Mouse (Mus musculus) ovary, postnatal 10 days (tissue): ENCODE data around the gene Ankib1.
"Not testable (repeated sequence)": the region's sequence is repeated elsewhere in the genome, so short reads cannot be mapped to it uniquely, and the experiment has no call there.

Source experiments
- DNase-seq: peaks from one replicate; pipeline ENCODE4 v3.0.0; 2022; ENCODE audit warnings: low spot score

The Ankib1 gene

DNA sequence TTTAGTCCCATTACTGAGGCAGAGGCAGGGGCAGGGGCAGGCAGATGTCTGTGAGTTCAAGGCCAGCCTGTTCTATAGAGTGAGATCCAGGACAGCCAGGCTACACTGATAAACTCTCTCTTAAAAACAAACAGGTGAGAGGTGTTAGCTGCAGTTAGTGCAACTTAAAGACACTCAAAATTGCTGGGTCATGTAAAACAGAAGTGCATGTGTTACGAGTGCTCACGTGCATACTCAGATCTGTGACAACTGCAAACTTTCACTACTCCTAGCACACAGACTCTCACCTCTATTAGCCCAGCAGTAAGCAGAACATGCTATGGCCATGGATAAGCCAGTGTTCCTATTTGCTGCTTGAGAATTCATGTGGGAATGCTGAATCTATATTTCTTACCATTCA is 79.3 kb downstream of the Ankib1 start:
- no peak for DNase-seq

DNA sequence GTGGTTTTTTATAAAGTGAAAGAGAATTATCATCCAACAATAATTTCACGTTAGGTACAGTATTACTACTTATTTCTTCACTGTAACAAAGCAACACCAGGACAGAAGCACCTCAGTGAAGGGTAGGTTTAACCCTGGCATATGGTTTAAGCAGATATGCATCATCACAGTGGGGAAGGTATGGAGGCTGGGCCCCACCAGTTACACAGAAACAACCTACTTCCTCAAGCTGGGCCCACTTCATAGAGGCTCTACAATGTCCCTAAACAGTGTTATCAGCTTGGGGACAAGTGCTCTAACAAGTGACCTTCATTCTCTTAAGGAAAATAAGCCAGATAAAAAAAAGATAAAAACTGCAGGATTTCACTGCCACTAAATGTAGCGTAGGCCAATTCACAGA is 79.9 kb downstream of the Ankib1 start:
- no peak for DNase-seq

DNA sequence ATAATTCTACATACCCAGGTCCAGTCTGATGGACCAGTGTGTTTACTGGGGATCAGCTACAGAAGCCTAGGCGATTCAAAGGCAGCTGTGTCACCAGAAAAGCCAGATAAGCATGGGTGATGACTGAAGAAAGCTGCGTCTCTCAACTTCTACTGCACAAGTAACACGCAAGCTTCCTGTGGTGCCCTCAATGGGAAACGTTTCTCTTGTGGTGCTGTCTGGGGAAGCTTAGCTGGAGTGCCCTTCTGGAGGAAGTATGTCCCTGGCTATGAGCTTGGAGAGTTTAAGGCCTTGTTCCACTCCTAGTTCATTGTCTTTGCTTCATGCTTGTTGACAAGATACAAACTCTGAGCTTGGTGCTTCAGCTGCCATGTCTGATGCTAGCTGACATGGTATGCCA is 83.4 kb downstream of the Ankib1 start:
- DNase-seq = no peak

DNA sequence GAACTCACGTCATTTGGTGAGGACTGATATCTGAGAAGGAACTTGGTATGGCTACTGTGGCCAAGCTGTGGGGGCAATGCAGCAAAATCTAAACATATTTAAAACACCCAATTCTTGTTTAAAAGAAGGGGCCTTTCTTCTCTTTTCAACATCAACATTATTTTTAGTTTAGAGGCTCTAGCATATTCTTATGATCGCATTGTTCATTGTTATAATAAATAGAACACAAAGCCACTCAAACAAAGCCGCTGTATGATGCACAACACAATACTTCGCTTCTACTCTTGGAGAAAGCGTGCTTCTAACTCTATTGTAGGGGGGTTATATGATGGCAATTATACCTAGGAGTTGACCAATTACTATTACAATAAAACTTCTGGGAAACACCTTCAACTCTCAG is 86.9 kb downstream of the Ankib1 start:
- DNase-seq = no peak

DNA sequence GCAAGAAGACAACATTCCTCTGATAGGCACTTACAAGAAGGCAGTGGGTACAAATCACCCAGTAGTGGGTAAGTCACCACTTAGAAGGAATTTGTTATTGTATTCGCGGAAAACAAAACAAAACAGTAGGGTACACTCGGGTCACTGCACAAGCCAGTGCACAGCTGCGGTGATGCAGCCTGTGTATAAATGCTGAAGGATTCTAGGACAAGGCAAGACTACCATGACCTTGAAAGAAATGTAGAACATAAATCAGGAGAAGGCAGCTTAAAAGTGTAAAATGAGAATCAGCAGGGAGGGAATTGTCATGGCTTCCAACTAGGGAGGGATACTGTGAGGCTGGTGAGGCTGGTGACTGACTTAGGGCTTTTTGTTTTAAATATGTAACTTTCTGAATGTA is 100.5 kb downstream of the Ankib1 start:
- no peak for DNase-seq

DNA sequence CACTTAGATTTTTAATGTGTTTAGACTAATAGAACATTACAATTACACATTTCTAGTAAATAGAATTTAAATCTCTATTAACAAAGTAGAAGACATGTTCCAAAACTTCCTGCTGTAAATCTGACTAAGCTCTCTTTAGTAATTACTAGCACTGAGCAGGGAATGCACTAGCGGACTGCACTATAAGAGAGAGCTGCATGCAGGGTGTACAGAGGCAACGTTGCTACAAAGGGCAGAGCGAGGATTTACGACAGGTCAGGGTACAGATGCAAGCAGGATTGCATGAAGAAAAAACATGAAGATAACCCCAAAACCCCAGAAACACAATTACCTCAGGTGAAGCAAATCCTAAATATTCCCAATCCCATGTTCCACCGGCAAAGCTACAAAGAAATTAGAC is 102.7 kb downstream of the Ankib1 start:
- DNase-seq = no peak

DNA sequence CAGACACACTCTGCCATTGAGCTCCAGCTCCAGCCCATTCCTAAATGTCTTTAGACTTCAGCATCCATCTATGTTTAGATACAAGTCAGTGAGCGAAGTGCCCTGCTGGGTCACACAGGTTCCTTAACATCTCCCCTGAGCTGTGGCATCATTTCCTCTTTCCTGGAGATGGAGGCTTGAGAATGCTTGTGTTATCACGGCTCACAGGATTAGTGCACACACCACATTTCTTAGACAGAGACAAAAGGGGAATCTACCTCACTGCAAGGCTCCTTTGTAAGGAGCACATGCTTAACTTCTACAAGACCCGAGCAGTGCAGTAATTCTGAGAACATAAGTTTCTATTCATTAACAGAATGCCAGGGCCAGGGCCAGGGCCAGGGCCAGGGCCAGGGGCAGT is 106.7 kb downstream of the Ankib1 start:
- no peak for DNase-seq

DNA sequence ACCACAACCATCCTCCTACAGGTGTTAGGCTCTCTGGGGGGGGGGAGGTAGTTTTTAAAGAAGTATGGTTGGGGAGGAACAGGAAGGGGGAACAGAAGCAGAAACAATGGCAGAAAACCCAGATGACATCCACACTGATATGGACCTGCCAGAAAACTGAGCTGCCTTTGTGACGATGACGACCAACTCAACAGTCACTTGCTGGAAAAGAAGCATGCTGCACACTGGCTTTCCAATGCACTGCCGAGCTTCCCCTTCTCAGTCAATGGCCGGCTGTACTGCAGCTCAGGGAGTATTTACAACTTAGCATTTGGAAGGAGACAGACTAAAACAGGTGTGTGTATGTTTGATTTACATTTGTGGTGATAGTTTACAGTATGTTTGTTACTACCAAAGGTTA is 107.5 kb downstream of the Ankib1 start:
- no peak for DNase-seq

DNA sequence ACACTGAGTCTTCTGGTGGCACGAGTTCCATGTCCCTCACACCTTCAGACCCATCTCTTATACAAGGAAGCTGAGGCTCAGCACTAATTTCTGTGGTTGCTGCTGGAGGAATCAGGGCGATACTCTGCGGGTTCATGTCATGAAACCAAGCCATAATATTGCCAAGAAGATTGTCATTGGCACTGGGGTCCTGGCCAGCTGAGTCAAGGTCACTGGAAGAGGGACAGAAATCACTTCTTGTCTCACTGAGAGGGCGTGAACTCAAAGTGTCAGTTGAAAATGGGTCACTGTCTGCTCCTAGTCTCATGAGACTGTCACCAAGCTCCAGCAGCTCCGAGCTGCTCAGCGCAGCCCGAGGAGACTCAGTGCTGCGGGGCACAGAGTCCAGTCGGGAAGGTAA is 109.8 kb downstream of the Ankib1 start:
- no peak for DNase-seq

DNA sequence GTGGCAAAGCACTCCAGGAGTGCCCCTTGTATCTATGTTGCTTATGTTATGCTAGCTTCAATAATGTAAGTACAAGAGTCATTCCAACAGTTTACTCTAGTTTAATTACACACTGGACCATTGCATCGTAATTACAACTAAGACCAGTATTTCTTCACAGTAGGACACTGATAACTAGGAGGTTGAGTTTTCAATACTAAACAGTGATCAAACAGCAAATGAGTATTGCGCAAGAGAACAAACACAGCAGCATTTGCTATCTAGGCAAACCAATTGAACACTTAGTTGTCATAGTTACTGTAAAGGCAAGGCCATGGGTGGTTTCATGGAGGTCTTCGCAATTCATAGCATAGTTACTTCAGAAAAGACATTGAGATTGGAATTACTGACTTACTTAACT is 111.4 kb downstream of the Ankib1 start:
- no peak for DNase-seq

DNA sequence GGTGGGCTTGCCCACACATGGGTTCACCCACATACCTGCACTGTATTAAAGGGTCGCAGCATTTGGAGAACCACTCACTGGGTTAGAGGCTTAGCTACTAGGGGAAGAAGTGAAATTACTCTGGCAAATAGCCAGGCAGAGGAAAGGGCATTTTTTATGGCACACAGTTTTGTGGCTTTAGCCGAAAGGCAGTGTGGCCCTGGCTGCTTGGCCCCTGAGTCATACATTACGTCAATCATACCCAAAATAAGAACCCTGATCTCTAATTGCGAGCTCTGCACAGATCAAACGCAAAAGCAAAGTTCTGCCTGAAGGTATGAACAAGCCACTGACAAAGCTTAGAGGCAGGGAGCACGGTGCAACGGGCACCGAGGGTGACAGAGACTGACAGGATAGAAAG is 114.4 kb downstream of the Ankib1 start:
- no peak for DNase-seq

DNA sequence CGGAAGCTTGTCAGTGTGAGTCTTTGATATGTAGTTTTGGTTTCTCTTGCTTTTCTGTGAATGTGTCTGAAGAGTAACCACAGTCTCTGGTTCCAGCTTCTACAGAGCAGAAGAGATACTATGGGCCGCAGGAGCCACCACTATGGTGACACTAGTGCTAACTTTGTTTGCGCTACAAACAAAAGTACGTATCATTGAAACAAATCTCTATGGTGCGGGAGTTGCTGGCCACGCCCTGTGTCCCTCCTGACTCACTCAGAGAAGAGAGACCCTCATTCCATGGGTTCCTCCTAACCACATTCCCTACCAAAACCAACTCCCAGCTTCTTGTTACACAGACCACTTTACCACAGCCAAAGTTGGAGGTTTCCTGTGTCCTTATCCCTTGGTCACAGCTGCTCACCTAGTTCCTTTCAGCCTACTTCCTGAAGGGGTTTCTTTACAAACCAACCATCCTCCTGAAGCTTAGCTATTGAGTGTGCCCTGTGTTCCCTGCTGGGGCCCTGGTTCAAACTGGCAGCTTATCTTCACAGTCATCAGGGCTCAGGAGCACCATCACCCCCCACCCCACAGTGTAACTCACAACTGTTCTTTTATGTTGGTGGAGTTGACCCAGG is 132.7 kb downstream of the Ankib1 start:
- DNase-seq = no peak

DNA sequence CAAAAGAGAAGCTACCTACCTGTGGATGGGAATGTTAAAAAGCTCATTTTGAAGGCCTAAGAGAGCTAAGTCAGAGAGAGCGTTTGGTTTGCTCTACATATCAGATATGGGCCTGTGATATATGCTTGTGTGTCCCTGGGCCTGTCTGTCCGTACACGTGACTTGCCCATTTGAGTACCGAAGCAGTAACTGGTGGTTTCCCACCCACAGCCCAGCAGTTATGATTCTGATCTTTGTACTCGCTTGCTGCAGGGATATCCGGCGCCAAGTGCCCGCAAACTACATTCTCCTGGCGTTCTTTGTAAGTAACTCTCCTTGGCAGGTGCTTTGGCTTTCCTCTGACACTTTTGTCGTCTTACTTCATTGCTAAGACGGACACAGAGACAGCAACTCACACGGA is 136.1 kb downstream of the Ankib1 start:
- no peak for DNase-seq

DNA sequence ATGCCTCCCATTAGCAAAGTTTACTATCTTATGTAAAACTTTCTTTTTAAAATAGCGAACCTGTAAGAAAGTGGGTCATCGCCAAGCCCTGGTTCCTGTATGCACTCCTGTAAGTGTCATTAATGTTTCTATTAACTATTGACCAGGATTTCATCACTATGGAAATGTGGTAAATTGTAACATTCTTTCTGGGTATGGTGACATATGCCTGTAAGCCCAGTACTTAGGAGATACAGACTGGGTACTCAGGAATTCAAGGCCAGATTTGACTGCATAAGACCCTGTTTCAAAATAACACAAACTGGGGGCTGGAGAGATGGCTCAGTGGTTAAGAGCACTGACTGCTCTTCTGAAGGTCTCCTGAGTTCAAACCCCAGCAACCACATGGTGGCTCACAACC is 137.5 kb downstream of the Ankib1 start:
- DNase-seq = no peak

DNA sequence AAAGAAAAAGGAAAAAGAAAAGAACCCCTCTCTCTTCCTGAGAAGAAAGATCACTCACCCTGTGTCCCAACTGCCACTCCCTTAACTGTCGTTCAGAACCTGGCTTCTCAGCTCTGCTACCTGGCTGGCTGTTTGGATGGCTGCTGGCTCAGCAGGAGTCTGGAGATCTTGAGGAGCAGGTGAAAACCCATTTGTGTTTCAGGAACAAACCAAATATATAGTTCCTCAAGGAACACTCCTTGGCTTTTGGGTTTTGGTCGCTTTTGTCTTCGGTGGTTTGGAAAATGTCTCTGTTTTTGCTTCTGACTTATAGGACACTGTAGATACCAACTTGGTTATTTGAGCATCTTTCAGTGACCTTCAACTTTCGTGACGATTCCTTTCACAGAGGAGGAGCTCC is 145.6 kb downstream of the Ankib1 start, which contains the start of gene Gatad1:
Gene Gatad1 (minus strand): TSS at position 101 of the 400 bp plus-strand sequence.
- DNase-seq = no peak

DNA sequence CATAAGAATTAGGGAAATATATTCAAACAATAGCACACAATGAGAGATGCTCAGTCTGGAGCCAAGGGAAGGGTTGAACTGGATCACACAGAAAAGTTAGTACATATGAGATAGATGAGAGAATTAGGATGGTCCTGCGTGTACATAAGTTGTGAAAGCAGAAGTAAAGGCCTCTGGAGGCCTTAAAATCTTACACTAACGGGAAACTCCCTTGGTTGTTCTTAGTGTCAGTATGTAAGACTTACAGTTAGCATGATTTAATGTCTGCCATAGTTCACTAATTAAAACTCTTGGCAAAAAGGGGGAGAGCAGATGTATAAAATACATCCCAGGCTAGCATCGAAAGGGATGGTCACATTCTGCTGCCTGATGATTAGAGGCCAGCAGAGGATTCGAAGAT is 148.9 kb downstream of the Ankib1 start:
- DNase-seq = no peak

DNA sequence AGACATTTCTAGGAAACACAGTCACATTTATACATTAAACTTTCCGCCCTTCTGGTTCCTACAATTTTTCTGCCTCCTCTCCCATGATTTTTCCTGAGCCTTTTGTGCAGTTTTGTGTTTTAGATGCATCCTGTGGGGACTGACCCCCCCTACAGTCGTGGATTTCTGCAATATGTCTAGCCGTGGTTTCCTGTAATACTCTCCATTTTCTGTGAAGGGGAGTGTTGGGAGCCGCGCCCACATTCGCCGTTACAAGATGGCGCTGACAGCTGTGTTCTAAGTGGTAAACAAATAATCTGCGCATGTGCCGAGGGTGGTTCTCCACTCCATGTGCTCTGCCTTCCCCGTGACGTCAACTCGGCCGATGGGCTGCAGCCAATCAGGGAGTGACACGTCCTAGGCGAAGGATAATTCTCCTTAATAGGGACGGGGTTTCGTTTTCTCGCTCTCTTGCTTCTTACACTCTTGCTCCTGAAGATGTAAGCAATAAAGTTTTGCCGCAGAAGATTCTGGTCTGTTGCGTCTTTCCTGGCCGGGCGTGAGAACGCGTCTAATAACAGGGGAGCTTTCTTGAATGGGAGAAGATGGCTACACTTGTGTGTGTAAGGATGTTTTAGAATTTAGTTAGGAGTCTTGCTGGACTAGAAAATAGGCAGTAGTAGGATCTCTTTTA is 149.7 kb downstream of the Ankib1 start:
- DNase-seq = not testable (repeated sequence)

DNA sequence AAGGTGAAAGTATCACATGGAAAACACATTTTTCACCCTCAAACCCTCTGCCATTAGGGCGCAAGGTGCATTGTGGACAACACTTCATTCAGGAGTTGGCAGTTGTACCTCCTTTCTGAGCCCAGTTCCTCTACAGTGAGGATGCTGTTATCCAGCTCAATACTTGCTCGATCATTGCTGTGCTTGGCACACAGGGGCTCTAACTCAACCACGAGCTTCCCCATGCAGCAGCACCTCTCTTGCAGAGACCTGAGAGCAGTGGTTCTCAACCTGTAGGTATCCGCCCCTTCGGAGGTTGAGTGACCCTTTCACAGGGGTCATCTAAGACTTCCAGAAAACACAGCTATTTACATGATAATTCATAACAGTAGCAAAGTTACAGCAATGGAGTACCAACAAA is 151.1 kb downstream of the Ankib1 start:
- no peak for DNase-seq

DNA sequence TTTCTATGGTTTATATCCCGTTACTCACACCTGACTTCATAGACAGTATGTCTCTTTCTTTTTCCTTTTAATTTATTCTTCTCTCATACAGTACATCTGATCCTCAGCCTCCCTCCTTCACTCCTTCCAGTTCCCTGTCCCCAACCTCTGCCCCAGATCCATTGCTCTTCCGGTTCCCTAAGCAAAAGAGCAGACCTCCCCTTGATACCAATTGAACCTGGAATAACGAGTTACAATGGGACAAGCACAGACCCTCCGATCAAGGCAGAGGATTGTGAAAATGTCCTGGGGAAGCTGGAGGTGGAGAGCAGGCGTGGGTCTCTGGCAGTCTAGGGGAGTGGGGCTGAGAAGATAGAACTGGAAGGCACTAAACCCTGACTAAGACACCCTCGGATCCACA is 151.8 kb downstream of the Ankib1 start, which contains the start of gene Tmbim7:
Gene Tmbim7 (plus strand): TSS at position 301 of the 400 bp plus-strand sequence.
- DNase-seq = no peak

DNA sequence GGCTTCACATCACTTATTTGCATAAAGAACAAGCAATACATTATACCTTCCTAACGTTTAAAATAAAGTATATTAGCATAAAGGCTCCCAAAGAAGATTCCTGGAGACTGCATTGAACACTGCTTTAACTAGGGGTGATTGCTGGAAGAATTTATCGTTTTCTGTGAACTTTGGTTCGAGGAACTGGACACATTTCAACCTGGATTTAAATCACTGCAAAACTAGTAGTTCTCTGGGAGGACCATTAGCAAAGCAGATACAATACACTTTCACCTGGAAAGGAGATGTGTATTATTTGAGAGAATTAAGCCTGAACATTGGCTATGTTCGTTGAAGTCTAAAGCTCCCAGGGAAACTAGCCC is 153.9 kb downstream of the Ankib1 start:
- DNase-seq = no peak

DNA sequence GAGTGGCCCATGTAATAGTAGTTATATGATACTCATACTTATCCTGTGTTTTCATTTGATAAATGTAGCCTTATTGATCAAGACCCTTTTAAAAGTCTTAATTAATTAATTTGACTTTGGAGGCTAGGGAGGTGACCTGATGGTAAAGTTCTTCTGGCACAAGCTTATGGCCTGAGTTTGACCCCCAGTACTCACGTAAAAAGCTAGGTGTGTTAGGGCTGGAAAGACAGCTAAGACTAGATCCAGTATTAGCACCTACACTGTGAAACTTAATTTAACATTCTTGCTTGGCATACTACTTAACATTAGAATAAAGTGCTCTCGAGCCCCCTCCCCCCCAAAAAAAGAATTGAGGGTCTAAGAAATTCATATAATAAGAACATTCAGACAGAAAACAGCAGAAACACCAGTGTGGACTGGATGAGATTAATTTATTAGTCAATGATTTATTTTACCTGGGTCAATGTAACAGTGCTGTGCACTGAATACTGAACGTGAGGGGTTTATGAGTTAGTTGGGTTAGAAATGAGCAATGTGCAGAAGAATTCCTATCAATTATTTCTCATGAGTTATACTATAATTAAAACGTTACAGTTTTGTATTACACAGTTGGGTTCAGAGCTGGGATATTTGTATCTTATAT is 154.4 kb downstream of the Ankib1 start:
- no peak for DNase-seq

DNA sequence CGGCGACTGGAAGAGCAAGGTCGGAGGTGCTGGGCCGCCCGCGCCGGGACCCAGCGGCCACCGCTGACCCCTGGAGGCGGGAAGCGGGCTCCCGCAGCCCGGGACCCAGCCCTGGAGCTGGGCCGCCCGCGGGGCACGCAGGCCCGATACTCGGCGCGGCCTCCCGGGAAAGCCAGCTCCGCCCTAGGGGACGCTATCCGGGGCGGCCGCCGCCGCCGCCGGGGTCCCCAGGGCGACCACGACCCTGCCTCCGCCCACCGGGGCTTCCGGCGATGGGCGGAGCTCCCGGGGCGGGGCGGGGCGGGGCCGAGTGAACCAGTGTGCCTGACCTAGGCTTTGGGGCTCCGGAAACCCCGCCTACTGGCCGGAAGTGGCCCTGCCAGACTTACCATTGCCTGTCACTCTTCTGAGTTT is 155.0 kb downstream of the Ankib1 start:
- no peak for DNase-seq

DNA sequence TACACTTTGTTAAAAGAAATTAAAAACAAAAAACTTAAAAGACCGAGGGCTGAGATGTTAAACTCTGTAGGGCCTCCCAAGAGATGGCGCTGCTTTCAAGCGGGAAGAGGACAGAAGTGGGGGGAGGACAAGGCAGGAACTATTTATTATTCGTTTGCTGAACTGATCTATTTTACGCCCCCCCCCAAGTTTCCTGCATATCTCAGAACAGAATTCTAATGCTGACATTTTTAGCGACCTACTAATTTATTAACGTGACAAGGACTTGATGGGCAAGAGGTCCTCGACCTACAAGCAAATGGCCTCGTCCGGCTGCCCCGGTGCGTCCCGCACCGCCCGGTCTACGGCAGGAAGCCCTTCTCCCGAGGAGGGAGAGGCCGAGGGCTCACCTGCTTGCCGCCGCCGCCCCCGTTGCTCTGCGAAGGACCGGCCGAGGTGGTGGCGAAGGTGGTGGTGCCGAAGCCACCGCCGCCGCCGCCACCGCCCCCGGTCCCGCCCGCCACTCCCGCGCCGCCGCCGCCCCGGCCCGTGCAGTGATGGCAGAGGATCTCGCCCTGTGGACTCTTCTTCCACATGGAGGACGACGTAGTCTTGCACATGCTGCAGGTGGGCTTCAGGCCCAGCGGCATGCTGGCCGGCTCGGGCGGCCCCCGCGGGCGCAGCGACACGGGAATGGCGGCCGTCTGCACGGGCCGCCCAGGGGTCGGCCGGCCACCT is 155.6 kb downstream of the Ankib1 start:
- peak; percentile 53 for DNase-seq
